13 mouse cellular contexts compared by ENCODE assay signal in the genomic region with DNA sequence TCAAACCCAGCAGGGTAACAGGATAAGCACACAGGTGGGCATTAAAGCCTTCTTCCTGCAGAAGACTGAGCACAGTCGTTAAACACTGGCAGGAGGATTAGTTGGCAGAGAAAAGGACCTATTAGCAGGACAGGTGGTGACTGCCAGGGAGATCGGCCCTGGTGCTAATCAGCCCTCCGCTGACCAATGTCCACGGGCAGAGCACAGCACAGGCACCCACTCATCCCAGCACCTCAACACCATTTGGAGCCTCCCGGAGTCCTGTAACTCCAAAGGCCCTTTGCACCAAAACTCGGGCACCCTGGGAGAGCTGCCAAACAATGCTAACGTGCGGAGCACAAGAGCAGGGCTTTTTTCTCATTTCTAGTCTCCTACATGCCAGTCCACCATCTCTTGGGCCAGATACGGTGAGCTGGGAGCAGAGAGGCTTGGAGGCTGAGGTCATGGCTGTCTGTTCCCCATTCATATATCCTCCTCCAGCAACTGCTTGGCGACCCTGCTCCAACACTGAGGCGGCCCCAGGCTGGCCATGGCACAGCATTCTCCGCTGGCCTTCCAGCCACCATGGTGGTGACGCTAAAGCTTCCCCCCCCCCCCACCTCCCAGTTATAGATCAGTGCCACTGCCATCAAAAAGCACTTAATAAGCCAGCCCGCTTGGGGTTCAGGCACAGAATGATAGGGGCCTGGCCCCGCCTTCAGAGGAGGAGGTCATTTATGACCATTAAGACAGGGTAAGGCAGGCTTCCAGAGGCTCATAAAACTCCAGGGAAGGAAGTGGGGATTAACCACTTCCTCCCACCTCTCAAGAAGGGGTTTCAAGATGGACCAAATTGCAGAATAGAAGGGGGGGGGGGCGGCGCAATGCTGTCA. TPM values are rescaled to one million over a fixed set of nuclear protein-coding genes. Genes with fewer than 3 reads are reported as not detected.
DNase-seq lines count a peak whose midpoint lies in the region; ATAC-seq and TF ChIP-seq lines count a peak whose summit lies in the region.
"Had no signal": no experiment of that assay in that cellular context is flagged by ENCODE, and none has a peak within 500 bp of the region (broad histone marks: within the 10 kb centered on the region; RNA-seq: fewer than 3 reads in every experiment).

No protein-coding gene starts in this region.

- H3K4me2 ChIP-seq in forebrain, embryonic 13.5 days, result no peak overlapping the region
- no peak overlapping the region for H3K4me2 ChIP-seq in forebrain, embryonic 15.5 days (replicated peaks)
- H3K4me2 ChIP-seq in forebrain, embryonic 12.5 days, result no peak overlapping the region

- no peaks in the 10 kb centered on the region for H3K9me3 ChIP-seq in forebrain, embryonic 13.5 days (replicated peaks)
- H3K9me3 ChIP-seq in forebrain, embryonic 15.5 days, result no peaks in the 10 kb centered on the region
- no peaks in the 10 kb centered on the region for H3K9me3 ChIP-seq in ES-Bruce4 (replicated peaks; ENCODE audit: control insufficient read depth, insufficient read depth, low read length, poor library complexity, severe bottlenecking)
- no peaks in the 10 kb centered on the region for H3K9me3 ChIP-seq in forebrain, embryonic 12.5 days

- H3K9ac ChIP-seq in forebrain, embryonic 13.5 days, result no peak overlapping the region
- H3K9ac ChIP-seq in forebrain, embryonic 15.5 days (replicated peaks), result no peak overlapping the region
- 0 out of 2 replicates have a peak overlapping the region, but pooled peaks have one; percentile 22 for H3K9ac ChIP-seq in ES-Bruce4 (ENCODE audit: low read depth, poor library complexity, severe bottlenecking)
- H3K9ac ChIP-seq in forebrain, embryonic 12.5 days, result no peak overlapping the region

- 56% methylated on average over 17 of the region's 17 CpGs for whole genome bisulfite sequencing in forebrain, embryonic 13.5 days
- WGBS in forebrain, embryonic 15.5 days, result 54% methylated on average over 16 of the region's 17 CpGs
- WGBS in forebrain, embryonic 12.5 days, result 63% methylated on average over 17 of the region's 17 CpGs

- TF ChIP-seq EP300 in ES-Bruce4 (IDR thresholded peaks at IDR 0.05; ENCODE audit: insufficient read depth, low read depth, low read length), result no peak

- H3K27ac ChIP-seq in forebrain, embryonic 13.5 days, result no peak overlapping the region
- H3K27ac ChIP-seq in forebrain, embryonic 15.5 days (replicated peaks), result no peak overlapping the region
- no peak overlapping the region; the same call in 1 of the 2 replicates for H3K27ac ChIP-seq in ES-Bruce4 (ENCODE audit: insufficient read depth, low read length)
- no peak overlapping the region for H3K27ac ChIP-seq in forebrain, embryonic 12.5 days

- no peak overlapping the region for H3K4me3 ChIP-seq in forebrain, embryonic 13.5 days
- no peak overlapping the region for H3K4me3 ChIP-seq in forebrain, embryonic 15.5 days
- no peak overlapping the region for H3K4me3 ChIP-seq in ES-Bruce4 (ENCODE audit: low read depth, low read length)
- no peak overlapping the region for H3K4me3 ChIP-seq in forebrain, embryonic 12.5 days (replicated peaks)

- peak; percentile 24; the same call in 1 of the 2 replicates for ATAC-seq in forebrain, embryonic 13.5 days
- ATAC-seq in forebrain, embryonic 15.5 days (replicated peaks), result no peak
- peak; percentile 31 to 50; a peak in 3 of 4 replicates for ATAC-seq in hematopoietic stem cell, adult 5-6 weeks (replicated peaks in 1 of 2; ENCODE audit: insufficient read depth in 1 of 2, low FRiP score in 2 of 2, low TSS enrichment in 1 of 2, low read depth in 1 of 2, poor library complexity in 2 of 2, severe bottlenecking in 2 of 2)
- no peak for ATAC-seq in activated CD4-positive, CD25-positive, alpha-beta regulatory T cell, adult 4 months
- ATAC-seq in forebrain, embryonic 12.5 days (ENCODE audit: low FRiP score), result no peak

- peaks cover 28% of the 10 kb centered on the region for H3K4me1 ChIP-seq in forebrain, embryonic 13.5 days
- peaks cover 15% of the 10 kb centered on the region; the same call in 1 of the 2 replicates for H3K4me1 ChIP-seq in forebrain, embryonic 15.5 days
- peaks cover 7% of the 10 kb centered on the region for H3K4me1 ChIP-seq in ES-Bruce4 (ENCODE audit: control insufficient read depth, insufficient read depth, low read length)
- peaks cover 47% of the 10 kb centered on the region for H3K4me1 ChIP-seq in forebrain, embryonic 12.5 days

- peak; percentile 55 for DNase-seq in kidney, postnatal 14 days
- DNase-seq in layer of hippocampus, postnatal 14 days (ENCODE audit: low spot score in 2 of 2), result no peak
- DNase-seq: right cerebral cortex, postnatal 25 days; thymus, postnatal 36 days had no signal

- no peak for TF ChIP-seq POLR2A in ES-Bruce4 (IDR thresholded peaks at IDR 0.05; ENCODE audit: insufficient read depth, low read length)

- no peak for TF ChIP-seq CTCF in ES-Bruce4 (IDR thresholded peaks at IDR 0.05; ENCODE audit: low read depth, low read length)

- no peaks in the 10 kb centered on the region for H3K36me3 ChIP-seq in forebrain, embryonic 13.5 days (ENCODE audit: poor library complexity, severe bottlenecking)
- H3K36me3 ChIP-seq in forebrain, embryonic 15.5 days, result no peaks in the 10 kb centered on the region
- peaks cover 8% of the 10 kb centered on the region for H3K36me3 ChIP-seq in ES-Bruce4 (ENCODE audit: control insufficient read depth, insufficient read depth, low read length, poor library complexity, severe bottlenecking)
- H3K36me3 ChIP-seq in forebrain, embryonic 12.5 days (replicated peaks), result no peaks in the 10 kb centered on the region

- peaks cover 30% of the 10 kb centered on the region for H3K27me3 ChIP-seq in forebrain, embryonic 13.5 days
- peaks cover 24% of the 10 kb centered on the region; the same call in 1 of the 2 replicates for H3K27me3 ChIP-seq in forebrain, embryonic 15.5 days
- H3K27me3 ChIP-seq in ES-Bruce4 (ENCODE audit: control insufficient read depth, insufficient read depth, low read length, poor library complexity, severe bottlenecking), result no peaks in the 10 kb centered on the region
- peaks cover 39% of the 10 kb centered on the region for H3K27me3 ChIP-seq in forebrain, embryonic 12.5 days

RNA-seq across cellular contexts. Expression of a gene that starts 20.1 kb away (rescaled TPM):
- polyA plus RNA-seq in forebrain, embryonic 13.5 days (2015; fragmentation: Nextera tagmentation; extraction: Ambion mirVana), result 0.13 and 0.14 TPM in 2 replicates
- polyA plus RNA-seq in forebrain, embryonic 15.5 days (2015; fragmentation: Nextera tagmentation; extraction: Ambion mirVana), result 0.11 and 0.14 TPM in 2 replicates
- 120 and 122 TPM in 2 replicates for polyA plus RNA-seq in ES-Bruce4 (2011; ENCODE audit: insufficient read depth, insufficient read length, low read depth, missing spikeins)
- not detected in 2 replicates for total RNA-seq in hematopoietic stem cell, adult 5-6 weeks (2017)
- under 1 TPM in 1 of 2 experiments, not detected in 1; 0.07 TPM for polyA plus RNA-seq in activated CD4-positive, CD25-positive, alpha-beta regulatory T cell, adult 4 months (2017; shearing (Covaris generic))
- total RNA-seq in layer of hippocampus, postnatal 14 days (2021), result under 1 TPM; 0.50 to 0.69 TPM
- polyA plus RNA-seq in forebrain, embryonic 12.5 days (2016; fragmentation: Nextera tagmentation; extraction: Ambion mirVana), result 0.36 and 0.52 TPM in 2 replicates
- total RNA-seq: gastrocnemius, adult 8-10 months had no signal

RNA-seq across cellular contexts. Expression of a gene that starts 28.6 kb away (rescaled TPM):
- not detected in 2 replicates for polyA plus RNA-seq in forebrain, embryonic 13.5 days (2015; fragmentation: Nextera tagmentation; extraction: Ambion mirVana)
- polyA plus RNA-seq in forebrain, embryonic 15.5 days (2015; fragmentation: Nextera tagmentation; extraction: Ambion mirVana), result not detected in 2 replicates
- not detected in 2 replicates for polyA plus RNA-seq in ES-Bruce4 (2011; ENCODE audit: insufficient read depth, insufficient read length, low read depth, missing spikeins)
- not detected in 2 replicates for total RNA-seq in hematopoietic stem cell, adult 5-6 weeks (2017)
- not detected for polyA plus RNA-seq in activated CD4-positive, CD25-positive, alpha-beta regulatory T cell, adult 4 months (2017; shearing (Covaris generic))
- total RNA-seq in layer of hippocampus, postnatal 14 days (2021), result not detected
- polyA plus RNA-seq in forebrain, embryonic 12.5 days (2016; fragmentation: Nextera tagmentation; extraction: Ambion mirVana), result not detected in 2 replicates
- total RNA-seq: gastrocnemius, adult 8-10 months had no signal
- polyA plus RNA-seq: cortical plate, adult 2 months; liver, embryonic 16.5 days had no signal

RNA-seq across cellular contexts. Expression of a gene that starts 39.4 kb away (rescaled TPM):
- polyA plus RNA-seq in forebrain, embryonic 13.5 days (2015; fragmentation: Nextera tagmentation; extraction: Ambion mirVana), result not detected in 2 replicates
- polyA plus RNA-seq in forebrain, embryonic 15.5 days (2015; fragmentation: Nextera tagmentation; extraction: Ambion mirVana), result not detected in 2 replicates
- polyA plus RNA-seq in ES-Bruce4 (2011; ENCODE audit: insufficient read depth, insufficient read length, low read depth, missing spikeins), result 0.57 and 1.4 TPM in 2 replicates
- total RNA-seq in hematopoietic stem cell, adult 5-6 weeks (2017), result not detected in 2 replicates
- polyA plus RNA-seq in activated CD4-positive, CD25-positive, alpha-beta regulatory T cell, adult 4 months (2017; shearing (Covaris generic)), result 10 to 100 TPM; 33.0 to 42.8 TPM
- total RNA-seq in layer of hippocampus, postnatal 14 days (2021), result not detected
- polyA plus RNA-seq in forebrain, embryonic 12.5 days (2016; fragmentation: Nextera tagmentation; extraction: Ambion mirVana), result not detected in 2 replicates
- total RNA-seq: gastrocnemius, adult 8-10 months had no signal
- polyA plus RNA-seq: cortical plate, adult 2 months; liver, embryonic 16.5 days had no signal

Comparison
In these comparisons a context has a peak if more than half of its experiments do, and no peak if none do; other contexts are left out.
1. ATAC-seq: peak in forebrain, embryonic 13.5 days (single experiment) and hematopoietic stem cell, adult 5-6 weeks (2 of 2); none in forebrain, embryonic 15.5 days (single experiment), activated CD4-positive, CD25-positive, alpha-beta regulatory T cell, adult 4 months (single experiment) and forebrain, embryonic 12.5 days (single experiment).
2. RNA of a gene that starts 20.1 kb away (polyA plus RNA-seq): 120 to 122 TPM in ES-Bruce4; 0.36 to 0.52 TPM in forebrain, embryonic 12.5 days, 0.13 to 0.14 TPM in forebrain, embryonic 13.5 days, 0.11 to 0.14 TPM in forebrain, embryonic 15.5 days and 0.07 TPM in activated CD4-positive, CD25-positive, alpha-beta regulatory T cell, adult 4 months; every median in the first group is over 10 times any median in the second.
3. RNA of a gene that starts 39.4 kb away (polyA plus RNA-seq): 33.0 to 42.8 TPM in activated CD4-positive, CD25-positive, alpha-beta regulatory T cell, adult 4 months; 0.57 to 1.4 TPM in ES-Bruce4, not detected in forebrain, embryonic 13.5 days, not detected in forebrain, embryonic 15.5 days and not detected in forebrain, embryonic 12.5 days; every median in the first group is over 10 times any median in the second.